Mouse (Mus musculus): ENCODE data around the gene B9d2. TPM values are rescaled to one million over a fixed set of nuclear protein-coding genes. Genes with fewer than 3 reads are reported as not detected.
A peak's percentile ranks its signal among the peaks of the same experiment; 100 is the strongest.

The B9d2 gene
- total RNA-seq, 1 experiment = 5.5 TPM

- peaks cover 4% of the 10 kb centered on the region; the same call in 1 of the 2 replicates for H3K36me3 ChIP-seq (ENCODE audit: control insufficient read depth, insufficient read depth, low read length, poor library complexity, severe bottlenecking)
- no peak for DNase-seq (ENCODE audit: low read depth, low spot score)
- H3K9me3 ChIP-seq (ENCODE audit: control insufficient read depth, insufficient read depth, low read depth, low read length) = no peaks in the 10 kb centered on the region
- peak within 1 kb of the TSS; percentile 65 to 71 for H3K4me3 ChIP-seq (ENCODE audit: insufficient read depth in 1 of 2, low read depth in 1 of 2, low read length in 2 of 2, poor library complexity in 1 of 2, severe bottlenecking in 1 of 2)
- H3K9ac ChIP-seq (ENCODE audit: insufficient read depth, low read depth, low read length, poor library complexity, severe bottlenecking) = peak within 1 kb of the TSS; percentile 54
- TF ChIP-seq CHD2 (IDR thresholded peaks at IDR 0.05; ENCODE audit: low read depth, low read length) = no peak
- TF ChIP-seq MAFK (IDR thresholded peaks at IDR 0.05; ENCODE audit: insufficient read depth, low read depth, low read length) = no peak
- no peak for TF ChIP-seq ZNF384 (IDR thresholded peaks at IDR 0.05; ENCODE audit: low read depth, low read length)
- TF ChIP-seq ZC3H11A (IDR thresholded peaks at IDR 0.05; ENCODE audit: borderline replicate concordance, low read depth, low read length) = no peak
- TF ChIP-seq HCFC1 (IDR thresholded peaks at IDR 0.05; ENCODE audit: borderline replicate concordance, insufficient read depth, low read length) = no peak
- in situ Hi-C loops (cut with MboI; ENCODE audit: low sequenced_read_pairs in 2 of 2, unreplicated experiment in 2 of 2) = no loop called here
- no peak within 1 kb of the TSS for H3K27ac ChIP-seq (ENCODE audit: insufficient read depth, low read depth, low read length, poor library complexity, severe bottlenecking)
- peaks cover 4 to 14% of the 10 kb centered on the region in 2 experiments for H3K4me1 ChIP-seq (ENCODE audit: control insufficient read depth in 2 of 2, insufficient read depth in 2 of 2, low read length in 2 of 2, poor library complexity in 1 of 2)
These were observed 5.8 kb upstream of the B9d2 start, which contains the start of gene Tmem91 for GRCm38 (mm10) chr7:25674719-25675300. Gene Tmem91, minus strand, starts transcription at chr7:25675166.

GRCm38 (mm10) chr7:25675405-25675804 lies 5.2 kb upstream of the B9d2 start:
- H3K4me1 ChIP-seq (ENCODE audit: control insufficient read depth in 2 of 2, insufficient read depth in 2 of 2, low read length in 2 of 2, poor library complexity in 1 of 2) = peaks cover 0 to 9% of the 10 kb centered on the region in 2 experiments; a peak in 3 of 4 replicates
- H3K4me3 ChIP-seq (ENCODE audit: insufficient read depth in 1 of 2, low read depth in 1 of 2, low read length in 2 of 2, poor library complexity in 1 of 2, severe bottlenecking in 1 of 2) = 0 out of 4 replicates have a peak overlapping the region, but pooled peaks of 1 of the 2 experiments have one; percentile 71
- no peak overlapping the region for H3K27ac ChIP-seq (ENCODE audit: insufficient read depth, low read depth, low read length, poor library complexity, severe bottlenecking)
- DNase-seq (ENCODE audit: low read depth, low spot score) = no peak
- in situ Hi-C loops (cut with MboI; ENCODE audit: low sequenced_read_pairs in 2 of 2, unreplicated experiment in 2 of 2) = no loop called here
- H3K9ac ChIP-seq (ENCODE audit: insufficient read depth, low read depth, low read length, poor library complexity, severe bottlenecking) = no peak overlapping the region
- no peaks in the 10 kb centered on the region for H3K9me3 ChIP-seq (ENCODE audit: control insufficient read depth, insufficient read depth, low read depth, low read length)
- no peak for TF ChIP-seq ZC3H11A (IDR thresholded peaks at IDR 0.05; ENCODE audit: borderline replicate concordance, low read depth, low read length)
- no peak for TF ChIP-seq MAFK (IDR thresholded peaks at IDR 0.05; ENCODE audit: insufficient read depth, low read depth, low read length)
- TF ChIP-seq ZNF384 (IDR thresholded peaks at IDR 0.05; ENCODE audit: low read depth, low read length) = no peak
- no peak for TF ChIP-seq HCFC1 (IDR thresholded peaks at IDR 0.05; ENCODE audit: borderline replicate concordance, insufficient read depth, low read length)
- no peak for TF ChIP-seq CHD2 (IDR thresholded peaks at IDR 0.05; ENCODE audit: low read depth, low read length)
- peaks cover 2% of the 10 kb centered on the region; the same call in 1 of the 2 replicates for H3K36me3 ChIP-seq (ENCODE audit: control insufficient read depth, insufficient read depth, low read length, poor library complexity, severe bottlenecking)

- no peaks in the 10 kb centered on the region for H3K36me3 ChIP-seq (ENCODE audit: control insufficient read depth, insufficient read depth, low read length, poor library complexity, severe bottlenecking)
- H3K27ac ChIP-seq (ENCODE audit: insufficient read depth, low read depth, low read length, poor library complexity, severe bottlenecking) = no peak overlapping the region
- H3K9ac ChIP-seq (ENCODE audit: insufficient read depth, low read depth, low read length, poor library complexity, severe bottlenecking) = no peak overlapping the region
- H3K4me1 ChIP-seq (ENCODE audit: control insufficient read depth in 2 of 2, insufficient read depth in 2 of 2, low read length in 2 of 2, poor library complexity in 1 of 2) = peaks cover 0 to 6% of the 10 kb centered on the region in 2 experiments; a peak in 1 of 4 replicates
- no peaks in the 10 kb centered on the region for H3K9me3 ChIP-seq (ENCODE audit: control insufficient read depth, insufficient read depth, low read depth, low read length)
- in situ Hi-C loops (cut with MboI; ENCODE audit: low sequenced_read_pairs in 2 of 2, unreplicated experiment in 2 of 2) = no loop called here
- DNase-seq (ENCODE audit: low read depth, low spot score) = no peak
- TF ChIP-seq HCFC1 (IDR thresholded peaks at IDR 0.05; ENCODE audit: borderline replicate concordance, insufficient read depth, low read length) (no peak), ZC3H11A (IDR thresholded peaks at IDR 0.05; ENCODE audit: borderline replicate concordance, low read depth, low read length) (no peak), ZNF384 (IDR thresholded peaks at IDR 0.05; ENCODE audit: low read depth, low read length) (no peak), CHD2 (IDR thresholded peaks at IDR 0.05; ENCODE audit: low read depth, low read length) (no peak), MAFK (IDR thresholded peaks at IDR 0.05; ENCODE audit: insufficient read depth, low read depth, low read length) (no peak)
- no peak overlapping the region for H3K4me3 ChIP-seq (ENCODE audit: insufficient read depth in 1 of 2, low read depth in 1 of 2, low read length in 2 of 2, poor library complexity in 1 of 2, severe bottlenecking in 1 of 2)
These were observed 4.3 kb upstream of the B9d2 start for GRCm38 (mm10) chr7:25676085-25676781.

GRCm38 (mm10) chr7:25677013-25677412 lies 3.6 kb upstream of the B9d2 start:
- in situ Hi-C loops (cut with MboI; ENCODE audit: low sequenced_read_pairs in 2 of 2, unreplicated experiment in 2 of 2) = no loop called here
- no peak overlapping the region for H3K27ac ChIP-seq (ENCODE audit: insufficient read depth, low read depth, low read length, poor library complexity, severe bottlenecking)
- no peaks in the 10 kb centered on the region for H3K9me3 ChIP-seq (ENCODE audit: control insufficient read depth, insufficient read depth, low read depth, low read length)
- H3K9ac ChIP-seq (ENCODE audit: insufficient read depth, low read depth, low read length, poor library complexity, severe bottlenecking) = no peak overlapping the region
- DNase-seq (ENCODE audit: low read depth, low spot score) = no peak
- H3K36me3 ChIP-seq (ENCODE audit: control insufficient read depth, insufficient read depth, low read length, poor library complexity, severe bottlenecking) = no peaks in the 10 kb centered on the region
- H3K4me3 ChIP-seq (ENCODE audit: insufficient read depth in 1 of 2, low read depth in 1 of 2, low read length in 2 of 2, poor library complexity in 1 of 2, severe bottlenecking in 1 of 2) = no peak overlapping the region
- peaks cover 0 to 6% of the 10 kb centered on the region in 2 experiments; a peak in 1 of 4 replicates for H3K4me1 ChIP-seq (ENCODE audit: control insufficient read depth in 2 of 2, insufficient read depth in 2 of 2, low read length in 2 of 2, poor library complexity in 1 of 2)
- no peak for TF ChIP-seq ZC3H11A (IDR thresholded peaks at IDR 0.05; ENCODE audit: borderline replicate concordance, low read depth, low read length)
- no peak for TF ChIP-seq HCFC1 (IDR thresholded peaks at IDR 0.05; ENCODE audit: borderline replicate concordance, insufficient read depth, low read length)
- no peak for TF ChIP-seq CHD2 (IDR thresholded peaks at IDR 0.05; ENCODE audit: low read depth, low read length)
- TF ChIP-seq MAFK (IDR thresholded peaks at IDR 0.05; ENCODE audit: insufficient read depth, low read depth, low read length) = no peak
- no peak for TF ChIP-seq ZNF384 (IDR thresholded peaks at IDR 0.05; ENCODE audit: low read depth, low read length)
